Mouse (Mus musculus): Measurements from ENCODE around the gene Myh7. TPM values are rescaled to one million over a fixed set of nuclear protein-coding genes. Genes with fewer than 3 reads are reported as not detected.
A peak's percentile ranks its signal among the peaks of the same experiment; 100 is the strongest.

Myh7 gene
- polyA plus RNA-seq, 1 experiment from 2014 or later, result 2.6 TPM

DNA sequence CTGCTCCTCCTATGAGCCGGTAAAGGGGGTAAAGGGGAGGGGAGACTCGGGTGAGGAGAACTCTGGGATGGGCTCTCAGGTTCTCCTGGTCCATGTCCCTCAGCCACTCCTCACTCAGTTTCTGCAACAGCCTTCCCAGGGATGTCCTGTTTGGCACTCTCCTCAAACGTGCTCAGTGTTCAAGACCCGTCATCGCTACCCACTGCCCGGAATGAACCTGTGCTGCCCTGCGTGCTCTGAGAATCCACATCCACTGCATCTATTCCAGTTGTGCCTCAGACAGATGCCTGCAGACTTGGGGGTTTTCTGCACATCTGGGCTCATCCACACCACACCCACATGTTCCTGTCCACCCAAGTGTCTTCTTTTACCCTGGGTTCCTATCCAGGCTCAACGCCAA lies 51.9 kb downstream of the Myh7 start:
- Histone ChIP-seq H3K36me3 (ENCODE audit: control insufficient read depth, insufficient read depth, low read length) (no peaks in the 10 kb centered on the region), H3K27me3 (replicated peaks; ENCODE audit: control insufficient read depth, insufficient read depth, low read length) (no peaks in the 10 kb centered on the region), H3K4me2 (ENCODE audit: low read depth, low read length) (no peak overlapping the region), H3K9ac (ENCODE audit: low read depth, low read length) (no peak overlapping the region), H3K9me3 (ENCODE audit: control insufficient read depth, low read length) (no peaks in the 10 kb centered on the region), H3K4me3 (ENCODE audit: low read length) (no peak overlapping the region), H3K4me1 (ENCODE audit: control insufficient read depth, insufficient read depth, low read length) (0 out of 2 replicates have a peak, but pooled peaks cover 4% of the 10 kb centered on the region), H3K27ac (ENCODE audit: low read length) (no peak overlapping the region)
- WGBS, result 89% methylated on average over 8 of the region's 8 CpGs
- no peak for ATAC-seq

DNA sequence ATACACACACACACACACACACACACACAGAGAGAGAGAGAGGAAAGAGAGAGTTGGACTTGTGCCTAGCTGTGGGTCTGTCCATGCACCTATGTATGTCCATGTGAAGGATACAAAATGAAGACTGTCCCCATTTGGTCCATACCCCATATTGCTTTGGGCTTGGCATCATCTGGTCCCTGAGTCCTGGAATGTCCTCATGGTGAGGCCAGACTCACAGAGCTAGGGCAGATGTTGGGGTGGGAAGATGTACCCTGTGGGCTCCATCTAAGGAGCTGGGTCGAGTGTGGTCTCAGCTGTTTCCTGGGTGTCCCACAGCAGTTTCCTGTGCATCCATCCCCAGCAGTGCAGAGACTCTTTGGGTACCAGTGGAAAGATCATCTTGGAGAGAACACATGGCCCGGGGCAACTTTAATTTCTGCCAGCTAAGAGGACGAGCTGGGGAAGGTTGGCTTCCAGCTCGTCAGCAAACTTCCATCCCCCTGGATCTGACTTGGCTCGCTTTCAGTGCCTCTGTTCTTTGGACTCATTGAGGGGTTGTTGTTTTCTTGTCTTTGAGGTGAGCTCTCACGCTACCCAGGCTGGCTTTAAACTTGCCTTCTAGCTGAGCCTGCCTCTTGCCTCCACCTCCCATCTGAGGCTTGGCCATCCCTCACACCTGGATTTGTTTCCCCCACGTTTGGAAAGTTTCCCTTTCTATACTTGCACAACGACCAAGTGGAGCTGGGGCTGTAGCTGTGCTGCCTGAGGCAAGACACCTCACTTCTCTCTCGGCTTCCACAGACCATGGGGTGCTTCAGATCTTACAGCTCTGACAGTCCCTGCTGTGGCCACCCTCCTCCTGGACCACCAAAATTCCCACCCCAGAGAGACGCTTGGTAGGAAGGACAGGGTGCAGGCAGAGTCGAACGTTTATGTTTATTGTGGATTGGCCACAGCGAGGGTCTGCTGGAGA lies 53.1 kb downstream of the Myh7 start:
- WGBS, result 52% methylated on average over 13 of the region's 13 CpGs
- no peak overlapping the region for H3K27ac ChIP-seq (ENCODE audit: low read length)
- H3K4me3 ChIP-seq (ENCODE audit: low read length), result no peak overlapping the region

DNA sequence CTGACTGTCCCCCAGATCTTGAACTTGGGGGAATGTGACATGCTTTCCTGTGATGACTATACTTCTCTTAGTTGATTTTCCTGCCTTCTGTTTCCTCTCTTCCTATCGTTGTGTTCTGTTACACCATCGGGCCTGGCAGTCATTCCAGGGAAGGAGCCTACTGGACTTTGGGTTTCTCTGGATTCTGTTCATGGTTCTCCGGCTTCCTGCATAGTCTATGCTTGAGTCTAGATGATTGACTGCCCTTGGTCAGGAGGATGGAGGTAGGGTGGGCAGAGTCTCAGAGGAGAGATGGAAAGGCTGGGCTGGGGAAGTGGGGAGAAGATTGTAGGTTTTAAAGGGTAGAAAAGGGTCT lies 54.3 kb downstream of the Myh7 start:
- no peak overlapping the region for H3K27ac ChIP-seq (ENCODE audit: low read length)
- H3K9ac ChIP-seq (ENCODE audit: low read depth, low read length), result no peak overlapping the region
- H3K4me3 ChIP-seq (ENCODE audit: low read length), result no peak overlapping the region
- no peak overlapping the region for H3K4me2 ChIP-seq (ENCODE audit: low read depth, low read length)
- H3K27me3 ChIP-seq (replicated peaks; ENCODE audit: control insufficient read depth, insufficient read depth, low read length), result no peaks in the 10 kb centered on the region
- WGBS, result 81% methylated on average over 3 of the region's 3 CpGs
- H3K36me3 ChIP-seq (ENCODE audit: control insufficient read depth, insufficient read depth, low read length), result no peaks in the 10 kb centered on the region
- H3K9me3 ChIP-seq (ENCODE audit: control insufficient read depth, low read length), result no peaks in the 10 kb centered on the region
- H3K4me1 ChIP-seq (ENCODE audit: control insufficient read depth, insufficient read depth, low read length), result 0 out of 2 replicates have a peak, but pooled peaks cover 4% of the 10 kb centered on the region
- no peak for ATAC-seq

More for the DNA sequence above, 53.1 kb downstream of the Myh7 start:
- Histone ChIP-seq H3K9ac (ENCODE audit: low read depth, low read length) (no peak overlapping the region), H3K4me2 (ENCODE audit: low read depth, low read length) (no peak overlapping the region), H3K9me3 (ENCODE audit: control insufficient read depth, low read length) (no peaks in the 10 kb centered on the region), H3K27me3 (replicated peaks; ENCODE audit: control insufficient read depth, insufficient read depth, low read length) (no peaks in the 10 kb centered on the region), H3K4me1 (ENCODE audit: control insufficient read depth, insufficient read depth, low read length) (0 out of 2 replicates have a peak, but pooled peaks cover 4% of the 10 kb centered on the region), H3K36me3 (ENCODE audit: control insufficient read depth, insufficient read depth, low read length) (no peaks in the 10 kb centered on the region)
- no peak for ATAC-seq

DNA sequence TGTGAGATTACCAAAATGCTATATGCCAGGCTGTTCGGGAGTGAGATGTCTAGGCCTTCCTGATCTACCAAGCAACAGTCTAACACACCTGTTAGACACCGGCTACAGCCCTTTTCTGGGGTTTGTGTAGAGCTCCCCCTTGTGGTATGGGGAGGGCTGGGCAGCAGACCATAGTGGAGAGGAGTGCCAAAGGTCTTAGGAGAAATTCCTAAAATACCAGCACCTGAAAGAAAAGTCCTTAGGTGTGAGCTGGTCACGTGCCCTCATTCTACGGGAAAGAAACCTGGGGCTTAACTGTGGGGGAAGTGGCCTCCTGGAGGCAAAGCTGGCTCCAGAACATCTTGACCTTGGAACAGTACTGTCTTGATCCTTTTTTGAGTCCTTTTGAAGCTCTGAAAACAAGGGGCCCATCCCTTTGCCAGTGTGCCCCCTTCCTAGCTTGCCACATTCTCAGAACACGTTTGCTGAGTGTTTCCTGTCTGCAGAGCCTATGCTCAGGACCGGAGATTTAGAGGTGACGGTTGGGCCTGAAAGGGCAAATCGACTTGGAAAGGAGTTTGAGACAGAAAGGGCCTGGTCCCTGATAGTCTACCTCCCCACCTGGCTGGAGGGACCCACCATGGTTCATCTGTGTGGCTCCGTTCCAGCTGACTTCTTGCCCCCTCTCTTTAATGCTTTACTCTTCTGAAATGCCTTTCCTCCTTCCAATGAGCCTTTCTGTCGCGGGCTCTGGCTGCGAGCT lies 54.8 kb downstream of the Myh7 start:
- Histone ChIP-seq H3K4me2 (ENCODE audit: low read depth, low read length) (no peak overlapping the region), H3K4me1 (ENCODE audit: control insufficient read depth, insufficient read depth, low read length) (0 out of 2 replicates have a peak, but pooled peaks cover 4% of the 10 kb centered on the region), H3K4me3 (ENCODE audit: low read length) (no peak overlapping the region), H3K9me3 (ENCODE audit: control insufficient read depth, low read length) (no peaks in the 10 kb centered on the region), H3K27ac (ENCODE audit: low read length) (no peak overlapping the region), H3K36me3 (ENCODE audit: control insufficient read depth, insufficient read depth, low read length) (no peaks in the 10 kb centered on the region), H3K27me3 (replicated peaks; ENCODE audit: control insufficient read depth, insufficient read depth, low read length) (no peaks in the 10 kb centered on the region), H3K9ac (ENCODE audit: low read depth, low read length) (no peak overlapping the region)
- ATAC-seq, result peak; percentile 63; the same call in 1 of the 2 replicates
- 53% methylated on average over 12 of the region's 12 CpGs for WGBS

DNA sequence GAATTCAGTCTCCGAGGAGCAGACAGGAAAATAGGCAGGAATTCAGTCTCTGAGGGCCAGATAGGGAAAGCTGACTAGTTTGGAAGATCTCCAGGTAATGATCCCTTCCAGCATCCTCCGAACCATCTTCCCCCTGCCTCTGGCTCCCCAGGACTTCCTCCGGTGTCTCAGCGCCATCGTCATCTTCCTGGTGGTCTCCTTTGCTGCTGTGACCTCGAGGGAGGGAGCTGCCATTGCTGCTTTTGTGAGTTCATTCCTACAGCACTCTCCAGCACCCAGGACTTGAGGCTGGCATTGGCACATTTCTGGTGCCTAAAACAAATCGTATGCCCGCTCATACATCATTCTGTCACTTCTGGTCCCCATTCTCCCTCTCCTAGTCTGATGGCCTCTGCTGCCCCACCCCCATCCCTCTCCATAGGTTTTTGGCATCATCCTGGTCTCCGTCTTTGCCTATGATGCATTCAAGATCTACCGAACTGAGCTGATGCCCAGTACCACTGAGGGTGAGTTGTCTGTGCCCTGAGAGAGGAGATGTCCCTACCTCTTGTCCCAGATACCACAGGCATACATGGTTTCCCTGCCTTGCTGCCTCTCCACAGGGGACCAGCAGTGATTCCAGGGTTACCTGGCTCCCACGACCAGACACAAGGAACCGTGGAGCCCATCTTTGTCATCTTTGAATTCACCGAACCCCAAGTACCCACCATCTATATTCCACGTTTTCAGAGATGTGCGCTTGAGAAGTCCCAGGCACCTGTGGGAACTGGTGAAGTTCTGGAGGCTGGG lies 55.8 kb downstream of the Myh7 start:
- Histone ChIP-seq H3K4me2 (ENCODE audit: low read depth, low read length) (no peak overlapping the region), H3K4me3 (ENCODE audit: low read length) (no peak overlapping the region), H3K4me1 (ENCODE audit: control insufficient read depth, insufficient read depth, low read length) (0 out of 2 replicates have a peak, but pooled peaks cover 4% of the 10 kb centered on the region), H3K9ac (ENCODE audit: low read depth, low read length) (no peak overlapping the region), H3K27me3 (replicated peaks; ENCODE audit: control insufficient read depth, insufficient read depth, low read length) (no peaks in the 10 kb centered on the region), H3K27ac (ENCODE audit: low read length) (no peak overlapping the region), H3K9me3 (ENCODE audit: control insufficient read depth, low read length) (no peaks in the 10 kb centered on the region), H3K36me3 (ENCODE audit: control insufficient read depth, insufficient read depth, low read length) (no peaks in the 10 kb centered on the region)
- WGBS, result 76% methylated on average over 15 of the region's 15 CpGs
- ATAC-seq, result no peak

DNA sequence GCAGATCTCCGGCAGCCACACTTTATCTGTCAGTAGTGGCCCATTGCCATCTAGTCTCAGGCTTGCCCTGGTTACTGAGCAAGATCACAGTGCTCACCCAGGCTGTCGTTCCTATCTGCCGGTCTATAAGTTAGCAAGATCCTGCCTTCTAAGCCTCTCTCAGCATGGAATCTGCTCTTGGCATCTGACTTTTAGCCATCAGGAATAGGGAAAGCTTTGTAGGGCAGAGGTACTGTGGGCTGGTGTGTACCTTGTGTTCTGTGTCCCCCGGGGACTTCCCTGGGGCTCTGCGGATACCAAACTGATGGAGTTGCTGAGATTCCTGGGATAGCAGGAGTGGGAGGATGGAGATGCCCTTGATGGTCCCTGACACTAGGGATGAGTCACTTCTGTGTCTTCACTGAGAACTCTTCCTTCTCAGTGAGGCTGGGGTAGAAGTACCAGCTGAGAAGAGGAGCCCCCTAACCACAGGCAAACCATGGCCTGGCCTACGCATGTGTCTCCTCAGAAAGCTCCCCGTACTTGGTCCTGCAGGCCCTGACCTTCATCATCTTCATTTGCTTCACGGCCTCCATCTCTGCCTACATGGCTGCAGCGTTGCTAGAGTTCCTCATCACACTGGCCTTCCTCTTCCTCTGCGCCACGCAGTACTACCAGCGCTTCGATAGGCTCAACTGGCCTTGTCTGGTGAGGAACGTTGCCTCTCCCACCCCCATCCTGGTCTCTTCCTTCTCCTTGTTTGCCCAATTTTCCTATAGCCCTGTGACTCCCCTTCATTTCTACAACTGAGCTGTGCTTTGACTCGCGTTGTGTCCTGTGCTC lies 56.9 kb downstream of the Myh7 start:
- Histone ChIP-seq H3K9ac (ENCODE audit: low read depth, low read length) (no peak overlapping the region), H3K4me3 (ENCODE audit: low read length) (no peak overlapping the region), H3K4me1 (ENCODE audit: control insufficient read depth, insufficient read depth, low read length) (peaks cover 9% of the 10 kb centered on the region; the same call in 1 of the 2 replicates), H3K9me3 (ENCODE audit: control insufficient read depth, low read length) (no peaks in the 10 kb centered on the region), H3K36me3 (ENCODE audit: control insufficient read depth, insufficient read depth, low read length) (no peaks in the 10 kb centered on the region), H3K27me3 (replicated peaks; ENCODE audit: control insufficient read depth, insufficient read depth, low read length) (no peaks in the 10 kb centered on the region), H3K4me2 (ENCODE audit: low read depth, low read length) (no peak overlapping the region), H3K27ac (ENCODE audit: low read length) (no peak overlapping the region)
- 83% methylated on average over 16 of the region's 16 CpGs for WGBS
- ATAC-seq, result no peak

DNA sequence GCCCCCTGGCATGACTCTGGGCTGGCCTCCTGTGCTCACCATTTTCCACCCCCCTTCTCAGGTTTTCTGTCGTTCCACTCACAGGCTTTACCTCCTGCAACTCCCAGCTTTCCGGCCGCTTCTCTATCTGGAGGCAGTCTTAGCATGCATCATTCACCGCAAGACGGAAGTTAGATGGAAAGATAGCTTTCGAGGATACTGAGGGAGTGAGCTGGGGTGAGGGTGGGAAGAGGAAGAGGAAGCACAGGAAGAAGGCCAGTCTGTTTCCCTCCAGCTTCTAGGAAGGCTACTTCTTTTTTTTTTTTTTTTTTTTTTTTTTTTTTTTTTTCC lies 57.6 kb downstream of the Myh7 start:
- Histone ChIP-seq H3K36me3 (ENCODE audit: control insufficient read depth, insufficient read depth, low read length) (no peaks in the 10 kb centered on the region), H3K4me3 (ENCODE audit: low read length) (no peak overlapping the region), H3K27ac (ENCODE audit: low read length) (no peak overlapping the region), H3K9me3 (ENCODE audit: control insufficient read depth, low read length) (no peaks in the 10 kb centered on the region), H3K9ac (ENCODE audit: low read depth, low read length) (no peak overlapping the region), H3K4me1 (ENCODE audit: control insufficient read depth, insufficient read depth, low read length) (peaks cover 10% of the 10 kb centered on the region; the same call in 1 of the 2 replicates), H3K27me3 (replicated peaks; ENCODE audit: control insufficient read depth, insufficient read depth, low read length) (no peaks in the 10 kb centered on the region), H3K4me2 (ENCODE audit: low read depth, low read length) (no peak overlapping the region)
- no peak for ATAC-seq
- WGBS, result 49% methylated on average over 6 of the region's 6 CpGs

DNA sequence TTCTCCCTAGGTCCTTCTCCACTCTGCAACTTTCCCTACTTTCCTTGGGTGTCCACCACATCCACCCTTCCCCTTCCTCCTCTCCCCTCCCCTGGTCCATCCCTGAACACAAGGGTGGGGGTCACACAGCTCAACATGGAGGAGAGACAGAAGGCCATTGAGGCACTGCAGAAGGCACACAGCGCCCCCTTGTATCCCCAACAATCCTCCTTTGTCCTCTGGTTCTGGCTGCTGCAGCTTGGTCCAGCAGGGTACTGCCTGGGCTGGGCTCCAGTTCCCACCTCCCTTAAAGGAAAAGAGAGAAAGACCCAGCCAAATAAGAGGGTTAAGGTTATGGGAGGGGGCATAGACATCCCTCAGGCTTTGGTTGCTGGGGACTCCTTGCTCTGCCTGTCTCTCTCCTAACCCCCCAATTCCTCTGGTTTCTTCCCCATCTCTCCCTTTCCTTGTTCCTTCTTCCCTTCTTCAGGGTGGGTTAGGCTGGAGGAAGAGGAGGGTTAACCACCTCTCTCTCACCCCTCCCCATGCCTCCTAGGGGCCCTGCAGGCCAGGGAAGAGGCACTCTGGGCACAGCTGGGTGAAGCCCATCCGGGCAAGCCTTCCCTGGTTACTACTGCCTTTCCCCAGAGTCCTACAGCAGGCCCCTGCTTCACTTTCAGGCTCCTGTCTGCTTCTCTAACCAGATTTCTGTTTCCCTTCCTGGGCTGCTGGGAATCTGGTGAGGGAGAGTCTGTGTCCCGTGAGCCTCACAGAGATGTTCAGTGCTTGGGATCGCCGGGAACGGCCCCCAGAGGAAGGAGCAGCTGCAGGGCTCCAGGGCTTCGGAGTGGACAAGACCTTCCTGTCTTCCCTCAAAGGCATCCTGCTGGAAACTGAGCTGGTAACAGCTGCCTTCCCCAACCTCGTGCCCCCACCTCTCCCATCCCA lies 58.3 kb downstream of the Myh7 start, which contains the start of gene Cmtm5:
Gene Cmtm5, plus strand, starts transcription at position 358 of the 927 bp plus-strand sequence.
- WGBS, result 39% methylated on average over 8 of the region's 8 CpGs
- no peak within 1 kb of the TSS for H3K9ac ChIP-seq (ENCODE audit: low read depth, low read length)
- H3K9me3 ChIP-seq (ENCODE audit: control insufficient read depth, low read length), result no peaks in the 10 kb centered on the region
- peak; percentile 41; the same call in 1 of the 2 replicates for ATAC-seq
- no peak within 1 kb of the TSS for H3K4me2 ChIP-seq (ENCODE audit: low read depth, low read length)
- no peaks in the 10 kb centered on the region for H3K27me3 ChIP-seq (replicated peaks; ENCODE audit: control insufficient read depth, insufficient read depth, low read length)
- no peak within 1 kb of the TSS for H3K4me3 ChIP-seq (ENCODE audit: low read length)
- H3K27ac ChIP-seq (ENCODE audit: low read length), result peak within 1 kb of the TSS; percentile 52; the same call in 1 of the 2 replicates
- H3K36me3 ChIP-seq (ENCODE audit: control insufficient read depth, insufficient read depth, low read length), result no peaks in the 10 kb centered on the region
- H3K4me1 ChIP-seq (ENCODE audit: control insufficient read depth, insufficient read depth, low read length), result peaks cover 10% of the 10 kb centered on the region; the same call in 1 of the 2 replicates
